Mouse (Mus musculus) ovary, postnatal 14 days (tissue): Measurements from ENCODE around the gene Lgi1.

Experiments
- DNase-seq: peaks from one replicate; pipeline ENCODE4 v3.0.0; 2022; ENCODE audit warnings: low spot score

The Lgi1 gene

DNA sequence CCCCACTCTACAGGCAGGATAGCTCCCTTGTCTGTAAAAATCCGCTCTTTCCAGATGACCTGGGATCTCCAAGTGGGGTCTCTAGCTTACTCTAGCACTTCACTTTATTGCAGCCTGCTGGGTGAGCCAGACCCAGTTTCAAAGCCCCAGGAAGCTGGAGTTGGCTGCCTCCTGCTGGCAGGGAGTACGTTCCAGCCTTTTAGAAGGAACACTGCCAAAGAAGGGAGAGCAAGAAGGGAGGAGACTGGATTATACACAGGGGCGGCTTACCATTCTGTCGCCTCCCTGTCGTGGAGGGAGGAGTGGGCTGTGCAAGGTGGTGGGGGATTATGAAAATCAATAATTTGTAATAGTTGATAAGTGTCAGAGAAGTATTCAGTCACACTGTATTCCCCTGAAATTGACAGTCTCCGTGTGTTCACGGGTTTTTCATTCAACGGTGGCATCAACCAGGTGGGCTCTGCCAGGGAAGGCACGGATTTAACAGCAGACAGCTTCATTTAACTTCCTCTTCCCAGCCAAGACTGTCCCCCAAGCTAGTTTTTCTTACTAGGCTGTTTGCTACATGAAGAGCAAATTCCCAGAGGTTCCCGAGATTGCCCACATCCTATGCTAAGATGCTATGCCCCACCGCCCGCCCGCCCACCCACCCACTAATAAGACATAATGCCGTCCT, 369 bp upstream of the Lgi1 start:
- no peak for DNase-seq

DNA sequence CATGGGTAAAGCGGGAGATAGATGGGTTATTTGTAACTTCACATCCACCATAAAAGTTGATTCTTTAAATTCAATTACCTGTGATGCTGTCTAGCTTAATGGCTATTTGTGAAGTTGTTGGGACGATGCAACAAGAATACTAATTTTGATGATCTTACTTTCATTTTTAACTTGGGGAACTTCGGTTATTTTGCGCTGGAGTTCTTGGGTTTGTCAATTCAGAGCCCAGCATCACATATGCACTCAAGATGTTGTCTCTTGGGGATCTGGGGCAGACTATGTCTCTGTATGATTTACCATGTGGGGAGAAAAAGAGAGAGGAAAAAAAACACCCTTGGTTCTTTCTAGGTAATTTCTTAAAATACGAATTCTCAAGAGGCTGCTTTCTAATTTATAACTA, 1.4 kb downstream of the Lgi1 start:
- DNase-seq, result no peak

DNA sequence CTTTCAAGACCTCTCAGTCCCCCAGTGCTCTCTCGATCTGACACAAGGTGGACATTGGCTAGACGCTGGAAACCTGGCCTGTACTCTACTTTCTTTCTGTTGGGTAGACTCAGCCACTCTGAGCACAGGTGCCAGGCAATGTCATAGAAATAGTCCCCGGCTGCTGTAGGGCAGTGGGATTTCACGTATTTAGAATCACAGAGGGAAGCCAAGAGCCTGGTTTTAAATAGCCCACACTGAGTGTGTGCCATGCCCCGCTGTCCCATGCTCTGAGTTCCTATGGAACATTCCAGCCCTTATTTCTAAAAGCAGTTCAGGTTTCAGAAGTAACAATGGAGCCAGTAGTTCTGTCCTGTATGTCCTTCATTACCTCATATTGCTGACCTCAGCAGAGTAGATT, 3.1 kb downstream of the Lgi1 start:
- no peak for DNase-seq

DNA sequence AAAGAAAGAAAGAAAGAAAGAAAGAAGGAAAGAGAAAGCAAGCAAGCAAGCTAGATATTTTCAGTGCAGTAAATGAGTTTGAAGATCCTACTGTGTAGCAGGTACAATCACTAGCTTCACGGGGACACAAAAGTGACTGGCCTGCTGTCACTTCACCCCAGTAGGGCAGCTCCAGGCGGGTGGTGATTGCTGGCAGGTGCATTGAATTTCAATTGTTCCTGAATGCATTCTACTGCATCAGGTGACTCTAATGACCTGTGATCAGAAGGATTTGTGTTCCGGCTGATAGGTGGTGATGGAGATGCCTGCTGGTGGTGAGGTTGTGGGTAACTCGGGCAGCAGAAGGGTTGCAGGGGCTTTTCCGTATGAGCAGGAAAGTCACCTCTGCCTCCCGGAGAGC, 6.7 kb downstream of the Lgi1 start:
- DNase-seq, result no peak

DNA sequence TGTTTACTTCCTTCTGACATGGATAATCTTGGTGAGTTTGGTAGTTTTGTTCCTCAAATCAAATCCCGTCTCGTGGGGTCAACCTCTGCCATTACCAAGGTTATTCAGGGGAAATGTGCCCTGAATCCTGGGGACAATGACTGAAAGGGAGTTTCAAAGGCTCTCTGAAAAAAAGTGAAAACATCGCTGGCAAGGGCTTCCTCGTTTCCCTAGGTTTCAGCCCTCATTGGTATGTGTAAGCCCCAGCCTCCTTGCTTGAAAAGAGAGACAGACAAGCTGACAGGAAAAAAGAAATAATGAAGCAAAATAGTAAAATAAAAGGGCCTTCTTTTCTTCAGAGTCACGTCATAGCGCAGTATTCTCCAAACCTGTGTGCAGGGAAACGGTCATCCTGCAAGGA, 9.5 kb downstream of the Lgi1 start:
- no peak for DNase-seq

DNA sequence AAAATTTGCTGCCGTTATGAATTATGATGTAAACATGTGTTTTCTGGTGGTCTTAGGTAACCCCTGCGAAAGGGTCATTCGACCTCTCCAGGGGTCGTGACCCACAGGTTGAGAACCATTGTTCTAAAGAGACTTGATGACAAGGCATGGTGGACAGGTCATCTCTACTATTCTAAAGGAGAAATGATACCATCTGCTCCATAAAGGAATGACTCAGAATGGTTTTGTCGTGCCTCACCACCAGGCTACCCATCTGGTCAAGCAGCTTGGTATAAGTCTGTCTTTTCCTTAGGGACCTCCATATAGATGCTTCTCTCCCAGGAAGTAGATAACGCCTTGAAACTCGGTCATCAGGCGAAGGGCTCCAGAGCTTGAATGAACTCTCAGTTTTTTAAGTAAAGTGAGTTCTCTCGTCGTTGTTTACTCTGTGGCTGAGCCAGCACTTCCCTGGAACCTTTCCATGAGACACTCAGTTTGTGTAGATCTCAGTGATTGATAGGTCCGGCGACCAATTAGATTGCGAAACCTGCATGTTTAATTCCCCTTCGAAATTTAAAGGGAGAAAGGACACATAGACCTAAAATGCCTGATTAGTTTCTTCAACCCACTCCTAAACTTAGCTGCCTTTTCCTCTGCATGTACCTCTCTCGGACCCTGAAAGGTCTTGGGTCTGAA, 10.5 kb downstream of the Lgi1 start:
- no peak for DNase-seq

DNA sequence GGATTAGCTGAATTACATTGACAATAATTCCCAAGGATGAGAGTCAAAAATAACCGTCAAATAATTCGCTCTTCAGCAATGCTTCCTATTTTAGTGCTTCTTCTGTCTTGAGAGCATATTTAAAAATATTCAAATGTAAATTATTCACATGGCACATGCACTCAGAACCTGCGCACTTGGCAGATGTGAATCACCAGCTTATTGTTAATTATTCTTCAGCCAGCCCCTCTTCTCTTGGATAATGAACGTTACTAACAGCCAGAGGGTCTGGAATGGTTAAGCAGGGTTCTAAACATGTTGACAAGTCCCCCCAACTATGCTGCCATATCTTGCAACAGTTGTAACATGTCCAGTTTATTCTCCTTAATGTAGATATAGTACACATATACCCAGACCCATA, 11.9 kb downstream of the Lgi1 start:
- no peak for DNase-seq

DNA sequence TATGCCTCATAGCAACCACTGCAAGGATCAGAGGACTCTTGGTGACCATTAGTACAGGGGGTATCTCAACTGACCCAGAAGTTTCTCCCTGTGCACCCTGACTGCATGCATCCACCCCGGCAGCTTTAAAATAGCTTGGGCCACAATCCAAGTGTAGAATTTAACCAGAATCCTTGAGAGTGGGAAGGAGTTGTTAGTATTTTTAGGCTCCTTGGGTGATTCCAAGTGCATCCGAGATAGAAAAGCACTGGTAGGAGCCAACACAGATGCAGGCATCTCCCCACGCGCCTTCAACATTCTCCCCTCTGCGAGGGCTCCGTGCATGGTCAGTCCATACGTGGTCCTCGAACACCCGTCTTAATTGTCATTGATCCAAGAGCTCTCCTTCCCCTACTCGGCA, 15.9 kb downstream of the Lgi1 start:
- no peak for DNase-seq

DNA sequence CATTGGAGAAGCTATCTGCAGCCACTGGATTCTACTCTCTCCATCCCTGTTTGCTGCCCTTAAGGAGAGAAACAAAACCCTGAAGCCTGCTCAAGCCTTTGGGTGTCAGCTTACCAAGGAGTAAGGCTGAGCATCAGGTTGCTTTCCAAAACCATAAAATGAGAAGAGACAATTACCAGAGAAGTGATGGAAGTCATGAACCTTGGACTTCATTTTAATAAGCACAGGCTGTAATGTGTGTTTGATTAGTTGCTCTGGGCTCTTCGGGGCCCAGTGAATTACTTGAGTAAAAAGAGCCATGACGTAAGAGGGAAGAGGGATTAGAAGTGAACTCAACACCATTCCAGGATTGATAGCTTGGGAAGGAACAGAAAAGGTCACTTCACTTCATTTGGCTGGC, 18.1 kb downstream of the Lgi1 start:
- no peak for DNase-seq

DNA sequence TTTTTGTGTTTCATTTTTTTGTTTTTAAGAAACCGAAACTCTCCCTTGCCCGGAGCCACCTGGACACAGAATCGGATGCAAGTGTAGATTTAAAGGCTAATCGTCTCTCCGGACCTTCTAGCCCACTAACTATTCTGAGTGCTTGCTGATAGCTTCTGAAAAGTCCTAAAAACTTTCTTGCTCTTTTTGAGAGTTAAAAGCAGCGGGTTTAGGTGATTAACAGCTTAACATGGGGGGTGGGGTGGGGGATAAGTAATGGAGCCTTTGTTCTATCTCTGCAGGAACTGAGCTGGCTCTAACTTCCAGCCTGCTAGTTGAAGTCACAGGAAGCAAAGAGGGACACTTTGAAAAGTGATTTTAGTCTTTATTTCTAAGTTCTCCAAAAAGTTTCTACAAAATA, 24.2 kb downstream of the Lgi1 start:
- DNase-seq, result no peak

DNA sequence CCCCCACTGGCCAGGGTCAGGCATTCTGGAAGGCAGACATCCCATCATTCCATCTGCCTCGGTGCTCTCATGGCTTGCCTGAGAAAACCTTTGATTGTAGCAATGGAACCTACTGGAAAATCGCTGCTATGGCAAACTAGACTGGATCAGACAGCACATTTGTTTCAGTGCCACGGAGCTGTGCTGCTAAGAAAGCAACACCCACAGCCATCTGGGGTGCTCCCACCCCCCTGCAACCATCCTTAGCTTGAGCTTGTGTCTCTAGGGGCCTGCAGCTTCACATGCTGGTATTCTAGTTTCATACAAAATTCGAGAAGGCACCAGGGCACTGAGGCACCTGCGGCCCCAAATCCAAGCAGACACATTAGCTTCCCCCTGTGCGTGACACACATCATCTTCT, 27.1 kb downstream of the Lgi1 start:
- no peak for DNase-seq

DNA sequence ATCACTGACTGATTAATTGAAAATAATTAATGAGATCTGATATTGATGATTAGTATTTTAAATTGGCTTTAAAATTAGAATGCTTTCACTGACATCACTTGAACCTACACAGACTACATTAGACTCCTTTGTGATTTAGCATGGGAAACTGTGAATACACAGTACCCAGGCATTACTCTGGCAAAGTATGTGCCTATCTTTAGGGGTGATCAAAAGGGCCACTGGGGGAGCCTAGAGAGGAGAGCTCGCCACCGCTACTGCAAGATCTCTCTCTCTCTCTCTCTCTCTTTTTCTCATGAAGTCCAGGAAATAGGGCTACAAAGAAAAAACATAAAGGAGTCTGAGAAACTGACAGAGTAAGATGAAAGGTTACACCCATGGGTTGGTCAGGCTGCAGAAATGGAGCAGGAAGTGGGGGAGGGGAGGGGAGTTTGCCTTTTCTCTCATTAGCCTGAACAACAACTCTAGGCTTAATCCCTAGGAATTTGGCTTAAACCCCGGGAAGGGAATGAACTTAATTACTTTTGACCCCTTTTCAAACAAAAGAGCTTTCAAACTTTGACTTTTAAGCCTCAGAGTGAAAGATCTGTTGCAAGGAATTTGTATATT, 33.8 kb downstream of the Lgi1 start:
- no peak for DNase-seq

DNA sequence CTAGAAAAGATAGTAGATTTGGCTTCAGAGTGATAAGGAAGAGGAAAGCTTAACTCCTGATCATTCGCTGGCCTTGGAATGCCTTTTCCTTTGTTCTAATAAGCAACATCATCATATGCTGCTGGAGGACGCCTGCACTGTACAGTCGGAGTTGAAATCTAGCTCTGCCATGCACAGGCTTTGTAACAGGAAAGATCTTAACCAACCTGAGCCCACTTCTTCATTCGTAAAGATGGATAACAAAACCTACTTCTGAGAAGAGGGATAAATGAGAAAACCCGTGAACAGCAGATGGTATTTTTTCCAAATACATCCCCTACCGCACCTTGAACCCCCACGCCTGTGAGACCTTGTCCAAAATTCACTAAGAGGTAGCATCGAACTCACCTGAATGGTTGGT, 43.8 kb downstream of the Lgi1 start:
- no peak for DNase-seq

DNA sequence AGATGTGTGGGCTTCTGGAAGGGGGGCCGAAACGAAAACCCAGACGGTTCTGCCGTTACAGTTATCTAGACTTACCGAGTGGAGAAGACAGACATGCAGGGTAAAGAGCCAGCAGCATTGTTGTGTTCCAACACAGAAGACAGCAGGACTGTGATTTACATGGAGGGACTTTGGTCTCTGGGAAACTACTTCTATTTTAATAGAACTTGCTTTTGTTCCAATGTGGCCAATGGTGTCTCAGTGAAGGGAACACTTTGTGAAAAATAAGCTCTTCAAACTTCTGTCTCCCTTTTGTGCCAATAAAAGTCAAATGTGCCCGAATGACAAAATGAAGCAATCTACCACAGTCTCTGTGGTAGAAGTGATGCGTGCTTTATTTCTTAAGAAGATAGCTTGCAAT, 50.8 kb downstream of the Lgi1 start:
- DNase-seq, result no peak

DNA sequence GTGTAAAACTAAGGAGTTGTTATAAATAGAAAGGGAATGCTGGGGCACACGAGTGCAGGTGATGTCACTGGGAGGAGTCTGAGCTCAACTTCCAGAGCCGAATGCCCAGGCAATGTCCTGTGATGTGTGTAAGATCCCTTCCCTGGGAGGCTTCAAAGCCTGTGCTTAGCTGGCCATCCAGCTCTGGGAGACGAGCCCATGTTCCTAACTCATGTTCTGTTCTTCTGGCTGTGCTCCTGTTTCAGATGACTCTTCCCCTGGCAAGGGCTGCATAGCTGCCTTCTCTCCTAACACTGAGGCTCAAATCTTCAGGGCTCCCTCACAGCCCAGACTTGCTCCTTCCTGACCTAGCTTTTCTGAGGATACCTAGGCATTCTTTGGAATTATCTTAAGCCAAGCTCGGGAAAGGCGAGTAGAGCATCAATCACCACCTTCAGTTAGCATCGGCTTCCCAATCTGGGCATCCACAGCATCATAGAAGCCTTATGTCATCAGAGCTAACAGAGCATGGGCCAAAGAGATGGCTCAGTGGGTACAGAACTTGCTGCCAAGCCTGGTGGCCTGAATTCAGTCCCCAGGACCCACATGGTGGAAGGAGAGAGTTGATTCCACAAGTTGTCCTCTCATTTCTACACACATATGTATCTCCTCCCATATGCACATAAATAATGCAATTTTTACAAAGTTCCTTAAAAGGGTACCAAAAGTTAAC, 52.4 kb downstream of the Lgi1 start:
- no peak for DNase-seq

DNA sequence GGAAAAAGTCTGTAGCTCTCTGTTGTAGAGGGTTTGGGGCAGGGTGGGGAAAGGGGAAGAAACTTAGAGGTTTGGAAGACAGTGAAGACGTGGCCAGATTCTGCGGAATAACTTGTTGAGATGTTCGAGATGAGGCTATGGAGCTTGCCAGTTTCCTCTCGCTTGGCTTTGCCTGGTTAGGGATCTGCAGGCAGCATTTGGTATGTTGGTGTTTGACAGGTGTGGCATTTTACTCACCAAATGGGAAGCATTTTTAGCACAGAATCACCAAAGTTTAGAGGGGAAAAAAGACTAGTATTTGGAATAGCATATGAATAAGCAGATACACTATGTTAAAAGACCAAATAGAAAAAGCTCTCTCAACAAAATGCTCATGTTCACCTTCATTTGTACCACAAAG, 54.0 kb downstream of the Lgi1 start:
- DNase-seq, result no peak

DNA sequence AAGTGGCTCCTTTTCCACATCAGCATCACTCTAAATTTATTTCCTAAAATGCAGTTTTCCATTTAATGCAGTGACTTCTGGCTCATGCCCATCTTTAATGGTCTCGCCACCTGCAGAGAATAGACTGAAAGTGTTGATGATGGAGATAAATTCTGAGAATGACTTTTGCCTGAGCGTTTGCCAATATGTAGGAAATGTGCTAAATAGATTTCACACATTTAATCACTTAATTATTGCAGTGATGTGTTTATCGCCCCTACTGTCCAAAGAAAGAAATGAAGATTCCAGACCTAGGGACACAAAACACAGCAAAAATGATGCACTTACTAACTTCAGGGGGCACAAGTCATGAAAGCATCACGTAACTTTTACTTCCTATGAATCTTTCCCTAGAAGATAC, 54.8 kb downstream of the Lgi1 start:
- DNase-seq, result no peak

DNA sequence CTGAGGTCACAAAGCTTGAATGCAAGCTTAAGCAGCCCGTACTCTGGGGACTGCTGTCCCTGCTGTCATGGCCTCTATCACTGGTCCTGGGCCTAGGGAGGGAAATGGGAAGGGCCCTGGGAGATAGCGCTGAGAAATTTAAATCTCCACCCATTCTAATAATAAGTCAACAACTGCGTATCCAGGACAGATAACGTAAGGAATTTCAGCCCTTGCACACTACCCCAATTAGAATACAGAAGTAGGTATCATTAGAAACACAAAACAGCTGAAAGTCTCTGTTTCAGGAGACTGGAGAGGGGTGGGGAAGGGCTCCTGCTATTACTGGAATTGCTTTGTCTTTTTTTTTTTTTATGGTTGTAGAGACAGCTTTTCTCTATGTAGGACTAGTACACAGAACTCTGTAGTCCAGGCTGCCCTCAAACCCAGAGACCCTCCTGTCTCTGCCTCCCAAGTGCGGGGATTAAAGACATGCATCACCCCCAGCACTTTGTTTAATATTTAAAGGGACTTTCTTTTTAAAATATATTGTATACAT, 56.4 kb downstream of the Lgi1 start:
- DNase-seq, result no peak

DNA sequence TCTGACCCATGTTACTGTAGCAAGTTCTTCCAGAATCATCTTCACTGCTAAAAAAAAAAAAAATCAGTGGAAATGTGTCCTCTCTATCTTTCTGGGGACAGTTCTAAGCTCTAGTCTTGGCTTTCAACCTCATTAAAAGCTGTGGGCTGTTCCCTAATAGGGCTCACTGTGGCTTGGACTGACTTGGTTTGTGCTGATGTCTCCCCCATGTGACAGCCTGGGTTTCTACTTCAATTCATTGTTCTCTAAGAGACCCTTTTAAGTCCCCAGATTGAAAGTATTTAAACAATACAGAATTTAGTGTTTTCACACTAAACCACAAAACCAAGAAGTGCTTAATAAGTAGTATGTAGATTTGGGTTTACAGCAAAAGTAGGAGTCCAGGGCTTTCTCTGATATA, 59.4 kb downstream of the Lgi1 start:
- no peak for DNase-seq

DNA sequence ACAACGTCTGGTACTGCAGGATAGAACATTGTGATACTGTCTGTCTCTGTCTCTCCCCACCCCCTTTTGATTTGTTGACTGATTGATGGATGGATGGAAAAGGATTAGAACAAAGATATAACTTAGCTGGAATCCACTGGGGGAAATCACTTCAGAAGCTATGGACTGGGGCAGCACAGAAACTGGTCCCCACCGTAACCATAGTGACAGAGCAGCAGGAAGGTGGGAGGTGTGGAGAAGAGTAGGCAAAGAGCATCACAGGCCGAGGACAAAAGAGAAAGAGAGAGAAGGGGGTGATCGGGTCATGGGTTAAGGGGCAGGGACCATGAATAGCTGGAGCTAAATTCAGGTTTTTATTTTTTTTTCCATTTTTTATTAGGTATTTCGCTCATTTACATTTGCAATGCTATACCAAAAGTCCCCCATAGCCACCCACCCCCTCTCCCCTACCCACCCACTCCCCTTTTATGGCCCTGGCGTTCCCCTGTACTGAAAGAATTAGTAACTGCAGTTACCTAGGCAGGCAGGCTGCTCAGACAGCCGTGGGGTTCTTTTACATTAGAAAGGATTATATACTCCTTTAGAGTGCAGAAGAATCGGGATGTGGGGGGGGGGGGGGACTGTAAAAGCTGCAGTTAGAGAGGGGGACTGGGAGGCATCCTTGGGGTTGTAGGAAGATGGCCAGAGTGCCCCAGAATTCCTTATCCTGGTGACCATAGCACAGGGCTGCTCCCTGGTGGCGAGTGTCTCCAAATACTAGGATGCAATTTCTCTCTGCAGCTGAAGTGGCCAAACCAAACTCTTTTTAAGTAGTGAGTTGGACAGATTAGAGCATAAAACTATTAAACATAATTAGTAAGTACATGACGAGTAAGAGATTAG, 60.1 kb downstream of the Lgi1 start:
- no peak for DNase-seq

DNA sequence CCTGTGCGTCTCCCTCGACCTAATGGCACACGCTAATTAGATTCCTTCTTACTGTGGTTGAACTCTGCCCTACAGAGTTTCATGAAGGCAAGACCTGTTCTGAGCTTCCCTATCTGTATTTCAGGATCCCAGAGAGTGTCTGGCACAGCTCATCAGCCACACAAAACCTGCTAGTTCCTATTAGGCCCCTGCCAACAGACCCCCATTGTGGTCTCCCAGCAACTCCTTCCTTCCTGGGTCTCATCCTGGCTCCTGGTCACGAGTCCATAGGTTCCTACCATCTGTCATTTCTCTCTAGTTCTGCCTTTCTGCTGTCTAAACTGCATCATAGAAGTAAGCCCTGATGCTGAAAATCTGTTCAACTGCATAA, 60.7 kb downstream of the Lgi1 start:
- DNase-seq, result no peak

DNA sequence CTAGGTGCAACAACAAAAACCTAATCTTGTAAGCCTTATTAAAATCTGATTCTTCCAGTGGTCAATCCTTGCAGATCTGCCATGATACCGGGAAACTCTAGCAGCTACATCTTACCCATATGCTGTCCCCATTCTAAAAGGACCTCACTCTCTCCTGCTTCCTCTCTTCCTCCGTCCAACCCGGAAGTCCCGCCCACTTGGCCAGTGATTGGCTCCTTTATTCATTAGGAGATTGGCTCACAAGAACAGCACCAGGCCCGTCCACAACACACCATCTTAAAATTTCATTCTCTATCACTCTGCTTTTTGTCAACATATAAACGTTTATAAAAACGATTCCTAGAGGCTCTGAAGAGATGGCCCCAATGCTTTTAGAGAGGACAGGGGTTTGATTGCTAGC, 61.5 kb downstream of the Lgi1 start:
- no peak for DNase-seq
